Mouse (Mus musculus) hindbrain, embryonic 11.5 days (tissue): ENCODE measurements at regions not wholly inside any gene's neighbourhood (a gene's known extent, or its start where the extent isn't known, plus 50 kb on each side); places are given as distances from the start of the nearest gene placed in this dataset.

ENCODE experiments used
- ATAC-seq: fragments of 200-750 bp; cut with Nextera tagmentation; 2 replicates; pipeline ENCODE4 v1.8.0; 2017; ENCODE audit warnings: mild to moderate bottlenecking, moderate TSS enrichment, moderate library complexity; ENCODE audit not compliant: low FRiP score
- DNase-seq: peaks from one replicate; pipeline ENCODE4 v3.0.0-alpha.2; 2015; ENCODE audit warnings: low spot score
- H3K27ac ChIP-seq: fragments of 300-500 bp; sonication (generic); 2 replicates; pipeline ENCODE4 v1.5.1; 2014; ENCODE audit warnings: mild to moderate bottlenecking, low read depth, low read length
- H3K27me3 ChIP-seq: fragments of 300-500 bp; sonication (generic); 2 replicates; pipeline ENCODE4 v1.6.1; 2014; ENCODE audit warnings: mild to moderate bottlenecking, low read length, moderate library complexity, mixed read lengths; ENCODE audit not compliant: control insufficient read depth, insufficient read depth
- H3K36me3 ChIP-seq: fragments of 300-500 bp; sonication (generic); 2 replicates; pipeline ENCODE4 v1.6.1; 2014; ENCODE audit warnings: mild to moderate bottlenecking, low read length, moderate library complexity, mixed read lengths; ENCODE audit not compliant: control insufficient read depth, insufficient read depth
- H3K4me1 ChIP-seq: fragments of 300-500 bp; sonication (generic); replicated peaks from 2 replicates; pipeline ENCODE4 v1.6.1; 2014; ENCODE audit warnings: low read length, mixed read lengths; ENCODE audit not compliant: control insufficient read depth, insufficient read depth
- H3K4me2 ChIP-seq: fragments of 300-500 bp; sonication (generic); replicated peaks from 2 replicates; pipeline ENCODE4 v1.6.1; 2014; ENCODE audit warnings: mild to moderate bottlenecking, low read depth, low read length
- H3K4me3 ChIP-seq: fragments of 300-500 bp; sonication (generic); 2 replicates; pipeline ENCODE4 v1.5.1; 2014; ENCODE audit warnings: low read depth, low read length
- H3K9ac ChIP-seq: fragments of 300-500 bp; sonication (generic); 2 replicates; pipeline ENCODE4 v1.6.1; 2014; ENCODE audit warnings: low read depth, low read length
- H3K9me3 ChIP-seq: fragments of 300-500 bp; sonication (generic); 2 replicates; pipeline ENCODE4 v1.6.1; 2016; ENCODE audit warnings: low read length; ENCODE audit not compliant: control insufficient read depth
- WGBS: fragments of 180-500 bp; shearing (Covaris S2); extraction: QIAGEN DNeasy Blood & Tissue Kit; methylation state at CpG from one replicate; pipeline ENCODE4 v1.1.7; 2014; 5-methylcytosine and 5-hydroxymethylcytosine counted together

DNA sequence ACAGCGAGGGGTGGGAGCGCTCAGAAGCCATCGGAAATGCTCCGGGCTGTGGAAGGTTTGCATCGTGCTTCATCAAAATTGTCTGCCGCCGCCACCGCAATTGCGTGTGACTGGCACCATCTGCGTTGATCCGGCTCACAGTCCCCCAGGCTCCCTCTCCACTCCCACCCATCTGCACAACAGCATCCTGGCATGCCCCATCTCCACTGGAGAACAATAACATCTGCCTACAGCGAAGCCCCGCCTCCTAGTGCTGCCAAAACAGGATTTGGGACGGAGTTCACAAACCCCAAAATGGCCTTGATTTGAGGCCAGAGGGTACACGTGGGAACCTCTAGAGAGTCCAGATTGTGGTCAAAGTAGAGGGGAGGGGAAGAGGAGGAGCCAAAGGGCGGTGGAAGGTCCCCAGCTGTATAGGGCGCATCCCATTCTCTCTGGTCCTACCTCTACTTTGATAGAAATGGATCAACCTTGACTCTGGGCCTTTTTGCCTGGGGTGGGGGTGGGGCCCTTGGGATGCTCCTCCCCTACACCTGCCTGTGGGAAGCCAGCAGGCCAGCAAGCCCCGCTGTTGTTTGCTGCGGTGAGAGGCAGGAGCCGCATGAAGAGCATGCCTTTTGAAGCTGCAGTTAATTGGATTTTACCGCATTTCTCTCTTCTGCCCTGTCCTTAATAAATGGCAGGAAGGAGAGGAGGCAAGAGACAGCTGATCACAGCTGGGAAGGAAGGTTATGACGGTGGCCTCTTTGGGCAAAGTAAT is 195.6 kb upstream of the Rpl38 start:
- 11% methylated on average over 22 of the region's 22 CpGs for WGBS

DNA sequence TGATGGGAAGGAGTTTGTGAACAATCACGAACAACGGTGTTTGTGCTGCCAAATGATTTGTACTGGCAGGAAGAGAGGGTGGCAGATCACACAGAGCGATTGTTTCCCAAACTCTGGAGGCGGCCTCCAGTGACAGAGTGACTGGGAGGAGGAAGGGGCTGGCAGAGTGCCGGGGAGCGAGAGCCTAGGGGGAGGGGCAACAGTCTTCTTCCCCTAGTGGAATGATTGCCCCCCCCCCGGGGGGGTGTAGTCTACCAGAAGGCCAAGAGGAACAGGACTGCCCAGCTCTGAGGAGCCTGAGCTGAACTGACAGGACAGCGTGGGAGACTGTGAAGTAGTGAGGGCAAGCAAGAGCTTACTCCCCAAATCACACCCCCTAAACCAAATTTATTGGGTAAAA is 199.9 kb upstream of the Rpl38 start:
- Histone ChIP-seq H3K9ac (no peak overlapping the region), H3K27ac (no peak overlapping the region), H3K4me3 (no peak overlapping the region), H3K9me3 (no peaks in the 10 kb centered on the region), H3K36me3 (no peaks in the 10 kb centered on the region), H3K27me3 (no peaks in the 10 kb centered on the region), H3K4me1 (peaks cover 4% of the 10 kb centered on the region; the same call in 1 of the 2 replicates), H3K4me2 (no peak overlapping the region; the same call in 1 of the 2 replicates)
- WGBS, result 3% methylated on average over 8 of the region's 8 CpGs
- DNase-seq (peak; percentile 69), ATAC-seq (peak; percentile 43; the same call in 1 of the 2 replicates)

More for the DNA sequence above, 195.6 kb upstream of the Rpl38 start:
- H3K27ac ChIP-seq, result peak overlapping the region; percentile 67; the same call in 1 of the 2 replicates
- no peaks in the 10 kb centered on the region for H3K27me3 ChIP-seq
- no peak overlapping the region for H3K4me2 ChIP-seq
- H3K4me1 ChIP-seq, result peaks cover 4% of the 10 kb centered on the region; the same call in 1 of the 2 replicates
- H3K4me3 ChIP-seq, result no peak overlapping the region
- no peak overlapping the region for H3K9ac ChIP-seq
- DNase-seq, result peak; percentile 56
- peak; percentile 75 for ATAC-seq
- no peaks in the 10 kb centered on the region for H3K9me3 ChIP-seq
- no peaks in the 10 kb centered on the region for H3K36me3 ChIP-seq

DNA sequence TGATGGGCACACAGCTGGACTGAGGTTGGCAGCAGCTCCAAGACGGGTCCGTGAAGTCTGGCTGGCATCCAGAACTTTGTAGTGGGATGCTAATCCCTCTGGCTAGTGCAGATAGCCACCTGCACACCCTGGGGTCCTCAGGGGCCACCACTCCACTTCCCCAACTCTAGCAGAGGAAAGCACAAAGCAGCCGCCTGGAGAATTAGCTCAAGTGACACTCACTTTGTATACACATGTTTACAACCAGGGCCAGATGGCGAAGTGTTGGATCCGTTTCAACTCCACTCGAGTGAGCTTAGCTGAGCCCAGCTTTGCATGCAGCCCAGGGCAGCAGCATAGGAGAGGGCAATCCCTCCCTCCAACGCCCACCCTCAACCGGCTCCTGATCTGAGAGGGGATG is 200.5 kb upstream of the Rpl38 start:
- no peak overlapping the region for H3K4me3 ChIP-seq
- H3K9me3 ChIP-seq, result no peaks in the 10 kb centered on the region
- 13% methylated on average over 8 of the region's 8 CpGs for WGBS

DNA sequence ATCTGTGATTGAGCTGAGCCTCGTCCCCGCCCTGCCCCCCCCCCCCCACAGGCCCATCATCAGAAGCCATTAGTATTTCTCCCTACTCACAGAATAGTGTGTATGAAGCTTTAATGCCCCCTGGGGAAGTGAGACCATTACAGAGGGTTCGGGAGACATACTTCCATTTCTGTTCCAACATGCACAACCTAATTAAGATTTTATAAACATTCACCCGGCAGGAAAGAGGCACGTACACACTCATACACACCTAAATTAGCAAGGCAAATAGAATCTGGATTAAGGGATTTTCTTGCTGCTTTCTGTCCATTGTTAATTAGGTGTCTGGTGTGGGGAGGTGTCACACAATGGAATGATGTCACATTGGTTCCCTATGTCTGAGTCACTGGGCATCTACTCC is 202.8 kb upstream of the Rpl38 start:
- Histone ChIP-seq H3K9me3 (no peaks in the 10 kb centered on the region), H3K27ac (no peak overlapping the region), H3K36me3 (no peaks in the 10 kb centered on the region), H3K4me1 (peaks cover 4% of the 10 kb centered on the region; the same call in 1 of the 2 replicates), H3K4me2 (no peak overlapping the region), H3K4me3 (no peak overlapping the region), H3K27me3 (no peaks in the 10 kb centered on the region), H3K9ac (no peak overlapping the region)
- DNase-seq (no peak), ATAC-seq (no peak)
- WGBS, result 66% methylated on average over 5 of the region's 5 CpGs

More for the DNA sequence above, 200.5 kb upstream of the Rpl38 start:
- H3K4me1 ChIP-seq, result peaks cover 4% of the 10 kb centered on the region; the same call in 1 of the 2 replicates
- no peak overlapping the region for H3K27ac ChIP-seq
- no peaks in the 10 kb centered on the region for H3K27me3 ChIP-seq
- no peaks in the 10 kb centered on the region for H3K36me3 ChIP-seq
- 0 out of 2 replicates have a peak, but pooled peaks have one; percentile 31 for ATAC-seq
- no peak overlapping the region for H3K9ac ChIP-seq
- peak; percentile 38 for DNase-seq
- no peak overlapping the region for H3K4me2 ChIP-seq

DNA sequence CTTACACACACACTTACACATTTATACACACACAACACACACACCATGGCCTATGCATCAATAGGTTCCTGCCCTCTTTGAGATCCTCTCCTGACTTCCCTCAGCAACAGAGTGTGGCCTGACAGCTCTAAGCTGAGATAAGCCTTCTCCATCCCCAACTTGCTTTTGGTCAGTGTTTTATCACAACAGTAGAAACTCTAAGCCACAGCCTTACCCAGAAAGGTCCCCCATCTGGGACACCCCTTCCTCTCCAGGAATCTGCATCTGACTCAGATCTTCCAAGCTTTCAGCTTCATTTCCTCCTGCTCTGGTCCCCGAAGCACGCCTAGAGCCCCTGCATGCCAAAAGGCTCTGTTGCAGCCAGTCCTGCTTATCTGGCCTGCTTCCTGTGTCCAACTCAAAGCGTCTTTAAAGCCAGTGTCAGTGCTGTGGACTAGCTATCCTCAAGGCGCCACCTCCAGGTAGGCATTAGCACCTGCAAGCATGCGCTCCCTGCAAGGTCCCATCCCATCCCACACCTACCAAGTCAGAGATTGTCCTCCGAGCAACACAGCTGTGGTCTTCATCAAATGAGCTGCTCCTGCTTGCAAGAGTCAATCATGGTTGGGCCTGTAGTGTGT is 205.5 kb upstream of the Rpl38 start:
- DNase-seq (peak; percentile 56), ATAC-seq (no peak)
- no peak overlapping the region for H3K27ac ChIP-seq
- no peaks in the 10 kb centered on the region for H3K27me3 ChIP-seq
- H3K4me1 ChIP-seq, result no peaks in the 10 kb centered on the region
- WGBS, result 29% methylated on average over 6 of the region's 6 CpGs
- no peak overlapping the region for H3K4me3 ChIP-seq
- H3K4me2 ChIP-seq, result no peak overlapping the region
- H3K36me3 ChIP-seq, result no peaks in the 10 kb centered on the region
- no peak overlapping the region for H3K9ac ChIP-seq
- H3K9me3 ChIP-seq, result no peaks in the 10 kb centered on the region

DNA sequence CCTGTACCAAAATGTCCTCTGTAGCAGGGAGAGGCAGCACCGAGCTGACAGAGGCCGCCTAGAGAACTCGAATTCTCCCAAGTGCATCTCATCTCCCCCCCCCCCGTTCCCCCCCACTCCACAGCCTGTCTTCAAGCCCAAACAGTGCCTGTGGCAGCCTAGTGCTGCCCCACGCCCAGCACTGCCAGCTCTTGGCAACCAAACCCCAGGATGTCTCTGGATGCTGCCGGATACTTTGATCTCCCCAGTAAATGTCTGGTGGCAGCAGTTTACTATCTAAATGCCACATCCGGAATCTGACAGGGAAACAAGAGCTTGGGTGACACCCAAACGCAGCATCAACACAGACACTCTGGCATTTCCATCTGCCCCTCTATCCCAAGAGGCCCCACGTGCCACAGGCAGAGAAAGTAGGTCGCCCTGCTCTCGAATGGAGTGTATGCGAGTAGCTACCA is 213.4 kb upstream of the Rpl38 start:
- Histone ChIP-seq H3K9ac (no peak overlapping the region), H3K36me3 (no peaks in the 10 kb centered on the region), H3K4me2 (no peak overlapping the region), H3K9me3 (no peaks in the 10 kb centered on the region), H3K27ac (no peak overlapping the region), H3K4me3 (no peak overlapping the region), H3K27me3 (no peaks in the 10 kb centered on the region), H3K4me1 (no peaks in the 10 kb centered on the region)
- DNase-seq, result no peak
- no peak for ATAC-seq
- WGBS, result 67% methylated on average over 12 of the region's 12 CpGs

DNA sequence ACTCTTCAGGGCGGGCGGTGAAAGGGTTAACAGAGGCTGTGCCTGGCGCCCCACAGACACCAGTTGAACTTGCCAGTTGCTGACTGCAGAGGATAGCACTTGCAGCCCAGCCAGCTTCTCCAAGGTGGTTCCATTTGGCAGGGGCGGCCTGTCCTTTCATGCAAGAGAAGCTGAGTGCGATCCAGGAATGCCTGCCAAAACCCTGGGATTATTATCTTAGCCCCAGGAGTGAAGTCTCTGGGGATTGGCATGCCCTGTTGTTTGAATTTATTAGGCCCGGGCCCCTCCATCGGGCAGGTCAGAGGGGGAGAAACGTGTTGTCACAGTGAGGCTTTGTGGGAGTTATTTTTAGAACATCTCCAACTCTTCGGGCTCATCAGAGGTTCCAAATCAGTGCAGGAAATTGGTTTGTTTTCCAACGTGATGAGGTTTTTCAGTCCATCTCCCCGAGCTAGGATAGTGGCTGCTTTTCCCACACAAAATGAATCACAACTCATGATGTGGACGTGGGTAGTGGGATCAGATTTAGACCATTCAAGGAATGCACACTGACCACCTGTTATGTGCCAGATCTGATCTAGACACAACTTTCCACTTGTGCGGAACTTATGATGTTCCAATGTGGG is 219.4 kb upstream of the Rpl38 start:
- no peak overlapping the region for H3K9ac ChIP-seq
- no peaks in the 10 kb centered on the region for H3K27me3 ChIP-seq
- peaks cover 10% of the 10 kb centered on the region; the same call in 1 of the 2 replicates for H3K4me1 ChIP-seq
- ATAC-seq, result no peak
- H3K36me3 ChIP-seq, result no peaks in the 10 kb centered on the region
- no peak overlapping the region for H3K4me2 ChIP-seq
- H3K27ac ChIP-seq, result no peak overlapping the region
- H3K9me3 ChIP-seq, result no peaks in the 10 kb centered on the region
- no peak for DNase-seq
- WGBS, result 48% methylated on average over 13 of the region's 13 CpGs
- no peak overlapping the region for H3K4me3 ChIP-seq

DNA sequence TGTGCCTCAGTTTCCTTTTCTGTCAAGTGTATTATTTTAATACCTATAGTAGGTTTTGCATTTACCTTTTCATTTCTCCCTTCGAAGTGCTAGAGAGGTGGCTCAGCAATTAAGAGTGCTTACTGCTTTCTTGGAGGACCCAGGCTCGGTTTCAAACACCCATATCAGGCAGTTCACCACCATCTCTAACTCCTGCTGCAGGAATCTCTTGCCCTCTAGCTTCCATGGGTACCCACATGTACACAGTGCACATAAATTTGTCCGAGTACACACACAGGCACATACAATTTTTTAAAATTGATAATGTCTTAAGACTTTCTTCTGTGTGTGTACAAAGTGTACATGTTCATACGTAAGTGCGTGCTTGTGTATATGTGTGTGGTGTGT is 220.9 kb upstream of the Rpl38 start:
- 0 out of 2 replicates have a peak overlapping the region, but pooled peaks have one; percentile 33 for H3K4me2 ChIP-seq
- no peaks in the 10 kb centered on the region for H3K9me3 ChIP-seq
- no peaks in the 10 kb centered on the region for H3K27me3 ChIP-seq
- WGBS, result 86% methylated on average over 5 of the region's 5 CpGs
- no peaks in the 10 kb centered on the region for H3K36me3 ChIP-seq
- ATAC-seq, result no peak
- DNase-seq, result no peak
- H3K27ac ChIP-seq, result no peak overlapping the region
- H3K9ac ChIP-seq, result no peak overlapping the region
- peaks cover 10% of the 10 kb centered on the region; the same call in 1 of the 2 replicates for H3K4me1 ChIP-seq
- no peak overlapping the region for H3K4me3 ChIP-seq
